Mouse (Mus musculus) lung, postnatal 0 days (tissue): ENCODE measurements around the gene H2-T23.
"Not testable (repeated sequence)": the region's sequence is repeated elsewhere in the genome, so short reads cannot be mapped to it uniquely, and the experiment has no call there.

Experiments
- CTCF ChIP-seq: IDR thresholded peaks from 2 replicates; pipeline ENCODE4 v1.5.1; 2016; ENCODE audit warnings: antibody characterized with exemption, mild to moderate bottlenecking
- EP300 ChIP-seq: IDR thresholded peaks from 2 replicates; pipeline ENCODE4 v1.6.1; 2016; ENCODE audit warnings: antibody characterized with exemption, mild to moderate bottlenecking, control low read depth

DNA sequence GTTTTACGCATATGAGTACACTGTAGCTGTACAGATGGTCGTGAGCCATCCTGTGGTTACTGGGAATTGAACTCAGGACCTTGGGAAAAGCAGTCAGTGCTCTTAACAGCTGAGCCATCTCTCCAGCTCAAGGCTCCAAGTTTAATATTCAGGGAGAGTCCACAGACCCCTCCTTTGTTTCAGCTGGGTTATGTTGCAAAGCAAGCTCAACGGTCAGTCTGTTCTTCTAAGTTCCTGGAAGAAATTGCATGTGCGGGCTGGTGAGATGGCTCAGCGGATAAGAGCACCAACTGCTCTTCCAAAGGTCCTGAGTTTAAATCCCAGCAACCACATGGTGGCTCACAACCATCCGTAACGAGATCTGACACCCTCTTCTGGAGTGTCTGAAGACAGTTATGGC lies 28.2 kb downstream of the H2-T23 start:
- not testable (repeated sequence) for TF ChIP-seq CTCF, EP300
